Mouse (Mus musculus): ENCODE measurements around the gene Tpte.
"Not testable (repeated sequence)": the region's sequence is repeated elsewhere in the genome, so short reads cannot be mapped to it uniquely, and the experiment has no call there.

The Tpte gene

GRCm38 (mm10) chr8:22282999-22283491 is at the start of gene Tpte:
TSS of gene Tpte (plus strand) at chr8:22283441.
- no peak for DNase-seq (ENCODE audit: low spot score)

- no peak for DNase-seq (ENCODE audit: low spot score)
Measured at GRCm38 (mm10) chr8:22242986-22243385, 40.3 kb upstream of the Tpte start.

GRCm38 (mm10) chr8:22245663-22246062 is 37.6 kb upstream of the Tpte start:
- DNase-seq (ENCODE audit: low spot score), result no peak

- no peak for DNase-seq (ENCODE audit: low spot score)
Measured at GRCm38 (mm10) chr8:22247956-22248355, 35.3 kb upstream of the Tpte start.

GRCm38 (mm10) chr8:22249080-22249479 is 34.2 kb upstream of the Tpte start:
- no peak for DNase-seq (ENCODE audit: low spot score)

- peak; percentile 24 for DNase-seq (ENCODE audit: low spot score)
Measured at GRCm38 (mm10) chr8:22258946-22259450, 24.2 kb upstream of the Tpte start.

- DNase-seq (ENCODE audit: low spot score), result no peak
Measured at GRCm38 (mm10) chr8:22259531-22259930, 23.7 kb upstream of the Tpte start.

GRCm38 (mm10) chr8:22260091-22260722 is 23.0 kb upstream of the Tpte start:
- peak; percentile 59 for DNase-seq (ENCODE audit: low spot score)

- peak; percentile 65 for DNase-seq (ENCODE audit: low spot score)
Measured at GRCm38 (mm10) chr8:22262267-22262666, 21.0 kb upstream of the Tpte start.

- DNase-seq (ENCODE audit: low spot score), result no peak
Measured at GRCm38 (mm10) chr8:22264292-22264691, 18.9 kb upstream of the Tpte start.

GRCm38 (mm10) chr8:22264787-22265186 is 18.5 kb upstream of the Tpte start:
- DNase-seq (ENCODE audit: low spot score), result peak; percentile 31

GRCm38 (mm10) chr8:22265194-22265593 is 18.0 kb upstream of the Tpte start:
- no peak for DNase-seq (ENCODE audit: low spot score)

- DNase-seq (ENCODE audit: low spot score), result no peak
Measured at GRCm38 (mm10) chr8:22266809-22267208, 16.4 kb upstream of the Tpte start.

- DNase-seq (ENCODE audit: low spot score), result no peak
Measured at GRCm38 (mm10) chr8:22273142-22273541, 10.1 kb upstream of the Tpte start.

GRCm38 (mm10) chr8:22274641-22275040 is 8.6 kb upstream of the Tpte start:
- no peak for DNase-seq (ENCODE audit: low spot score)

- DNase-seq (ENCODE audit: low spot score), result no peak
Measured at GRCm38 (mm10) chr8:22302326-22302725, 19.1 kb downstream of the Tpte start.

GRCm38 (mm10) chr8:22302896-22303306 is 19.7 kb downstream of the Tpte start:
- DNase-seq (ENCODE audit: low spot score), result peak; percentile 18

GRCm38 (mm10) chr8:22304045-22304444 is 20.8 kb downstream of the Tpte start:
- not testable (repeated sequence) for DNase-seq (ENCODE audit: low spot score)

GRCm38 (mm10) chr8:22306999-22307398 is 23.8 kb downstream of the Tpte start:
- DNase-seq (ENCODE audit: low spot score), result no peak

GRCm38 (mm10) chr8:22311446-22311845 is 28.2 kb downstream of the Tpte start:
- DNase-seq (ENCODE audit: low spot score), result no peak

GRCm38 (mm10) chr8:22335426-22335825 is 52.2 kb downstream of the Tpte start:
- no peak for DNase-seq (ENCODE audit: low spot score)

- DNase-seq (ENCODE audit: low spot score), result no peak
Measured at GRCm38 (mm10) chr8:22359359-22359758, 76.1 kb downstream of the Tpte start.

GRCm38 (mm10) chr8:22359882-22360281 is 76.6 kb downstream of the Tpte start:
- no peak for DNase-seq (ENCODE audit: low spot score)

- no peak for DNase-seq (ENCODE audit: low spot score)
Measured at GRCm38 (mm10) chr8:22376311-22376710, 93.1 kb downstream of the Tpte start.
